Mouse (Mus musculus) skeletal muscle tissue, adult 2 months (tissue): ENCODE measurements around the gene Tex101.
"Not testable (repeated sequence)": the region's sequence is repeated elsewhere in the genome, so short reads cannot be mapped to it uniquely, and the experiment has no call there.

Experiments used
- DNase-seq: peaks from one replicate; pipeline ENCODE4 v3.0.0-alpha.2; 2012; ENCODE audit warnings: low read depth, low spot score

Tex101 gene

DNA sequence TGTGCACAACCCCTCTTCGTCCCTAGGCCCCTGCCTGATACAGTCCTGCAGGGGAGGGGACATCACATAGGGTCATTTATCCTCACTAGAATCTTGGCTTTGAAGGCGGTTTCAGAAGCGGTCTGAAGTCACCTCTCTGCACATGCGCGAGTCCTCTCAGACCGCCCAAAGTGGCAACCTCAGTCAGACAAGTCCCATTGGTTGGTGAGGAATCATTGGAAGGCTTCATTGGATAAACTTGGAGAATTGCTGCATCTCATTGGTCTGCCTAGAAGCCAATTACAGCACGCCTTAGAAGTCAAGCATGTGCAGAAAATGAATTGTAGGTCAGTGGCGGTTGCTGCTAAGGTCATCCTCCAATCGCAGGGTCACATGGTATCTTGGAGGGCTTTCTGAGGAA is at the start of gene Tex101:
Gene Tex101 (minus strand): TSS at position 101 of the 400 bp plus-strand sequence.
- no peak for DNase-seq

DNA sequence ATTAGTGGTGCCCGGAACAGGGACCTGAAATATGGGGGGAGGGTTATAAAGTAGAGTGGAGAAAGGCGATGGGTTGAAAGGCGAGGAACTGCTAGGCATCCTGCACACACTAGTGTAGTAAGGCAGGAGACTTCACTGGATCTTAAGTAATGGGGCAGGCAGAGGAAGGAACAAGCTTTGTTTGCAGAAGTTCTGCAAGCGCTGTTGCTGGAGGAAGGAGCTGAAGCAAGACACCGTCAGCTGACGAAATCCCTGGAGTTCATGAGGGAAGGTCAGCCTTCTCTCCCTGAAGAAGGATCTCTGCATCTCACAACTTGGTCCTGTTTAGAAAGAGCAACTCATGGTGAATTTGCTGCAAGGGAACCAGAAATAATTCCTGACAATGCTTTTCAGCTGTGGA is 38.6 kb upstream of the Tex101 start:
- no peak for DNase-seq

DNA sequence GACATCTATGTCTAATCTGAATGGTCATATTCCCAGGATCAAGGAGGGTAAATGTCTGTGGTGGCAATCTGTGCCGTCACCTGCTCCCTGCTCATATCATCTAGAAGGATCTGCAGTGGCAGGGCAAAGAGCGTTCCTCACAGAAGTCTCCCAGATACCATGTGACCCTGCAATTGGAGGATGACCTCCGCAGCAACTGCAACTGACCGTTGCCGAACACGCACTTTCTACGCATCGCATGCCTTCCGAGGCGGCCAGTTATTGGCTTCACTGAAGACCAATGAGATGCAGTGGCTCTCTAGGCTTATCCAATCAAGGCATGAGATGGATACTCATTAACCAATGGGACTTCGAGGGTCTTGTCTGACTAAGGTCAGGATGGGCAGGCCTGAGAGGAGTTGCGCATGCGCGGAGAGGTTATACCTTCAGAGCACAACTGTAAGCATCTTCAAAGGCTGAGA is 32.4 kb upstream of the Tex101 start, which contains the start of gene BC049730:
Gene BC049730 (plus strand): TSS at position 411 of the 461 bp plus-strand sequence.
- DNase-seq = no peak

DNA sequence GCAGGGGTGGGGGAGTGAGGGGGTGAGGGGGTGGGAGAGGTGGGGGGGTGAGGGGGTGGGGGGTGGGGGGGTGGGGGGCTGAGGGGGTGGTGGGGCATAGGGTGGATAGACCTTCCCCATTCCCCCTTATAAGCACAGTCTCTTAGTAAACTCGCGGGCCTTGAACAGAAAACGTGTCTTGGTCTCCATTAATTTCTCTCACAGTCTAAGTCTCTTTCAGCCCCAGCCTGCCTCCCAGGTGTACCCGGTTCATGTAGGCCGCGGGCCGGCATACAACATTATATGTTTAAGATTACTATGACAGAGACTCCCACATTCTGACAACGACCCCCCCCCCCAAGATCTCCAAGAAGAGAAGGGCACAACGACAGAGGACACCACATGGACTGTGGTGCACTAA is 26.4 kb upstream of the Tex101 start:
- not testable (repeated sequence) for DNase-seq

DNA sequence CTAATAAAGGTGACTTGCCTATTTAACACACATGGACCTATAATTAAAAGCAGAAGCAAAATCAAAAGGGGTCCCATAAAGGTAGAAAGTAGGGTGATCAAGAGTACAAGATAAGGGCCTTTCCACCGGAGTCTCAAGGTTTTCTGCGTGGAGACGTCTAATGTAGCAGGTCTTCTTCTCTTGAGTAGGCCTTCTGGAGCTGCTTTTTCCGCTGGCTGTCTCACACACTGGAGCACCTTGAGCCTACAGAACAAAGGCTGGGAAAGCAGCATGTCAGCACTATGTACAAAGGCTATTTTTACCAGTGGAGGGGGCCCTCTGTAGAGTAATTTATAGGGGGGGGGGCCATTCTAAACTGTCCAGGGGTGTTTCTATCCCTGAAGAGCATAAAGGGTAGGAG is 21.4 kb upstream of the Tex101 start:
- not testable (repeated sequence) for DNase-seq

DNA sequence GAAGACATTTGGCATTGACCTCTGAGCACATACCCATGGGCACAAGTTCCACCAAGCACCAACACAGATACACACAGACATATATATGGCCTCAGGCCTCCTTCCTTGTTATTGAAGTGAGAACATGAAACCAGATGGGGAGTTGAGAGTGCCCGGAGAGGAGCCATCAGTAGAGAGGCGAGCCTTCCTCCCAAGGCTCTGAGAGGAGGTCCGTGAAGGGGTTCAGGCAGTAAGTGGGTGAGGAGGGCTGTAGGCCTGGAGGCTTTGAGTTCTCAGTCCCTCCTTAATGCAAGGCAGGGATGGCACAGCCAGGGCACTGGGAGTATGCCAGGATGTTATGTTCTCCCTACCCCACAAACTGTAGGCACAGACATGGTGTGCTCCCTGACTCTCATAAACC is 16.2 kb upstream of the Tex101 start:
- not testable (repeated sequence) for DNase-seq

DNA sequence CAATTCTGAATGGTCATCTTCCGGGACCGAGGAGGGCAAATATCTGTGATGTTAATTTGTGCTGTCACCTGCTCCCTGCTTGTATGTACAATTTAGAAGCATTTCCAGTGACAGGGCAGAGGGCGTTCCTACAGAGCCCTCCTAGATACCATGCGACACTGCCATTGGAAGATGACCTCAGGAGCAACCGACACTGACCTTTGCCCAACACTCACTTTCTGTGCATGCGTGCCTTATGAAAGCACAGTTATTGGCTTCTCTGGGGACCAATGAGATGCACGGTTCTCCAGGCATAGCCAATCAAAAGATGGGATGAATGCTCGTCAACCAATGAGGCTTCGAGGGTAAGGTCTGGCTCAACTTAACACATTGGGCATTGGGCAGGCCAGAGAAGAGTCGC is 11.0 kb upstream of the Tex101 start:
- DNase-seq = not testable (repeated sequence)

DNA sequence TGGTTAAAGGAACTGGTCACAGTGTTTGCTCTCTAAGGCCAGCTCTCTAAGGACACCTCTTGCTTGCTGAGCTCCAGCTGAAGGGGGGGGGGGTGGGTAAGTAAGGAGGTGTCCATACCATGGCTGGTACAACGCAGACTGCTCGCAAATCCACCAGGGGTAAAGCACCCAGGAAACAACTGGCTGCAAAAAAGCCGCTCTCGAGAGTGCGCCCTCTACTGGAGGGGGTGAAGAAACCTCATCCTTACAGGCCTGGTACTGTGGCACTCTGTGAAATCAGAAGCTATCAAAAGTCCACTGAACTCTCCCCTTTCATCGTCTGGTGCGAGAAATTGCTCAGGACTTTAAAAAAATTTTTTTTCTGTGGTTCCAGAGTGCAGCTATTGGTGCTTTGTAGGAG is 7.6 kb upstream of the Tex101 start:
- not testable (repeated sequence) for DNase-seq

DNA sequence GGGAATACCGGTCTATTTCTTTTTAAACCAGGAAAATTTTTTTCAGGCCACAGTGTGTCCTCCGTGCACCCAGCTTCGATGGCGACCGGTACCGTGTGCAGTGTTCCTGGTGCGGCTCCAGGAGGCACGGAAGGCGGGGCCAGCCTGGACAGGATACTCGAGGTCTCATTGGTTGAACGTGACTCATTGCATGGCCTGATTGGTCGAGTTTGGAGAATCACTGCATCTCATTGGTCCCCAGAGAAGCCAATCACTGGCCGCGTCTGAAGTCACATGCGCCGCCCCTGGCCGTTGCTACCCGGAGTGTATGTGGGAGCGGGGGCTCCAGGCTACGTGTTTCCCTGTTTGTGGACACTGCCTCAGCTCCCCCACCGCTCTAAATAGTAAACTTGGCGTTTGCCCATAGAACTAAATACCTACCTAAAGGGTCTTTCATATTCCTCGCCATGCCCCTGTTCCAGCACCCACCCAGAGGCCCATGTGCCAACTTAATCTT is 4.5 kb downstream of the Tex101 start:
- DNase-seq = no peak

DNA sequence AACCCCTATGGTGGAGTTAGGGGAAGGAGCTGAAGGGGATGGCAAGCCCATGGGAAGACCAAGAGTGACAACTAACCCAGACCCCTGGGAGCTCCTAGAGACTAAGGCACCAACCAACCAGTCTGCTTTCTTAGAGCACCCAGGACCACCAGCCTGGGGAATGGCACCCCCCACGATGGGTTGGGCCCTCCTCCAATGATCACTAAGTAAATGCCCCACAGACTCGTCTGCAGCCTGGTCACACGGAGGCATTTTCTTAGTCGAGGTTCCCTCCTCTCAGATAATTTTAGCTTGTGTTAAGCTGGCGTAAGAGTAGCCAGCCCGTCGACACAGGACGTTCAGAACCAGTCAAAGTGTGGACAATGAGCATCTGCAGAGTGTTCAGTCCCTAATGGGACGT is 11.5 kb downstream of the Tex101 start:
- no peak for DNase-seq

DNA sequence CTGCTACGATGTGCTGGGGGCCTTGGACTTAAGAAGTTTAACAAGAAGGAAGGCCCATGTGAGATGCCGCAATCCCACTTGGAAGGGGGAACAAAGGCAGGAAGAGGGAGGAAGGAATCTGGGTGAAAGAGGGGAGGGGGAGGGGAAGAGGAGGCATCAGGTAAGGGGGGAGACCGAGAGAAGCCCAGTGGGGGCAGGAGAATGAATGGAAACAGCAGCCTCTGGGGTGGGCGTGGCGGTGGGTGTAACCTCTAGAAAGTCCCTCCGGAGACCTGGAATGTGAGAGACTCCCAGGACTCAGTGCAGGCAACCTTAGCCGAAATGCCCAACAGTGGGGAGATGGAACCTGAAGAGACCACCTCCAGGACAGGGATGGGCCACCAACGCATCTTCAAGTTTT is 12.2 kb downstream of the Tex101 start:
- no peak for DNase-seq

DNA sequence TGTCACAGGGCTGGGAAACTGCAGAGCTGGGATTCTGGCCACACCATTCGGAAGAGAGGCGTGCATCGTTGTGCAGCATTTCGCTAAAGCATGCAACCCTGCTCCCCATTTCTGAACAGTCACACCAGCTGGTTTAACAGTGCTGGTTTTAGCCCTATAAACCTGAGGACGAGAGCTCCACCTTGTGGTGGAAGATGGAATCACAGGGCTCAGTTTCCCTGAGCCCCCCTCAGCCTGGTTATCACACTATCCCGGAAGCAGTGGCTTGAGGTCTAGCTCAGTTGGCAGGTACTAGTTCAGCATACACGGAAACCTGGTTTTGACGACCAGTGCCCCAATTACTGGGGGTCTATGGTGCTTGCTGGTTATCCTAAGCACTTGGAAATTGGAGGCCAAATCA is 13.9 kb downstream of the Tex101 start:
- peak; percentile 32 for DNase-seq

DNA sequence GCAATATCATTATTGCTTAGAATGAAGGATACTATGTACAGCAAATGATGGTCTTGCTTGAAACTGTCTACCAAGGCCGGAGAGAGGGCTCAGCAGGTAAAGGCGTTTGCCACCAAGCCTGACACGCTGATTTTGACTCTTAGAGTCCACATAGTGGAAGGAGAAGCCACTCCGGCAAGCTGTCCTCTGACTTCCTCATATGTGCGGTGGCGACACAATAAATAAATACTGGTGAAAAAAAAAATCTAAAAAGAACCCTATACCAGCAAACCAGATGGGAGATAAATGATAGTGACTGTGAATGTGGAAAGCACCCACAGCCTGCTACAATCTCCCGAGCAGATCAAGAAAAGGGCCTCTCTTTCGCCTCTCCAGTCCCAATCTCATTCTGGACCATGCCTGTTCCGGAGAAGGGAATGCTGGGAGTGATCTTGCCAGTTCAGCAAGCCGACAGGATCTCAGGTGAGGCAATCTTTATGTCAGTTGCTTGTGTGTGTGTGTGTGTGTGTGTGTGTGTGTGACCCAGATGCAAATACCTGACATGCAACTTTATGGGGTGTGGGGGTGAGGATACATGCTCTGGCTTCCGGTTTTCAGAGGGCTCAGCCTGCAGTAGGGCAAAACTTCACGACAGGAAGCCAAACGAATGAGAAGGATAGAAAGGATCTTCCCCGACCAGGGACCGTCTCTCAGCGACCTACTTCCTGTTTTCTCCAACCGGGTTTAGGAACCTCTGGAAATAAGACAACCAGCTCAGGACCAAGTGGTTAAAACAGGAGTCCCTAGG is 15.2 kb downstream of the Tex101 start:
- DNase-seq = no peak

DNA sequence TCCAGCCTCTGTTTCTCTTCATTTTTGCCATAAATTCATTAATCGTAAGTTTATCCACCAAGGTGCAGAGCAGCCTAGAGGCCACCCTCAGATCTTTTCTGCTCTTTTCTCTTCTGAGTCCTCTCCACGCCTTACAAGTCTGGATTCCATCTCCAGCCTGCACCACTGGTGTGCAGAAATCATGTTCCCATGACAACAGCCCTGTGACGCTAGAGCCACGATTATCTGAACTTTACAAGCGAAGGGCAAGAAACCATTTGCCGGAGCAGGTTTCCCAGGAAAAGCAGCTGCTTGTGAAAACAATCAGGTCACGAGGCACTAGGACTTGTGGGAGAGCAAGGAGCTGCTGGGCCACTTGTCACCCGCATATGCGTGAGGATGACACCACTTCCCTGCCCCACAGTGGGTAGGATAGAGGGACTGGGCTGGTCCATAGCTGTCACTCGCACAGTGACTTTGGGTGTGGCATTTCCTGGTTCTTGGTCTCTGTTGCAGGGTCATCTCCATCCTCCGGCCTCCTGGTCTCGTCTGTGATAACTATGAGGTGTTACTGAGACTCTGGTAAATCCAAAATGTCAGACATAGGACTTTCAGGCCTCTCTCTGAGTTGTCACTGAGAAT is 16.6 kb downstream of the Tex101 start:
- no peak for DNase-seq

DNA sequence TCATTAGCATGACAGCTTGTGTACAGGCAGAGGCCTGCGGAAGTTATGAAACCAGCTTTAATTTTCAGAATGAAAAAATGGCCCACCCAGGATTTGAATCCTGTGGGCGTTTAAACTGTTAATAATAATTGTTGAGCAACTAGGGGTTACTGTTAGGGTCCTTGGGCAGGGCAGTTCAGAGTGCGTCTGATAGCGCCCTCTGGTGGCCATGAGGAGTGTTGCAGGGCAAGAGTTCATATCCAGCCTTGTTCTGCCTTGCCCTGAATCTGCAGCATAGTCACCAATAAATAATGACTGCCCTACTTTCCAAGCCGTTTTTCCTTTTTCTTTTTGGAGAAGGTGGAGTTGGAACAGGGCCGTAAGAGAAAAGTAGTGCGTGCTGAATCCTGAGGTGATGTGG is 22.8 kb downstream of the Tex101 start:
- DNase-seq = peak; percentile 35

DNA sequence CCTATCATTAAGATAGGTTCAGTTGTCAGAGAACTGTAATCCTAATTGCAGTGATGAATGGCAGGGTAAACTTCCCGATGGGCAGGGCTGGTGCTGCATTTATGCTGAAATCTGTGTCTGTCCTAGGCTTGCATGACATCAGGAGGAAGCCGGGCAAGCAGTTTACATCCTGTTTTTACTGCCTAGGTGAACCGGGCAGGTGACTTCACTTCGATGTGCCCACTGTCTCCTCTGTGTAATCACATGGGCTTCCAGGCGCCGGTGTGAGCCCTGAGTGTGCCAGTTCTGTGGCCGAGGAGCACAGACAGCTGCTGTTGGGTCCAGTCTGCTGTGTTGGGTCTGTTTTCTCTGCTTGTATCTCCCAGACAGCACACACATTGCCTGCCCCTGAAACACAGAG is 30.0 kb downstream of the Tex101 start:
- no peak for DNase-seq

DNA sequence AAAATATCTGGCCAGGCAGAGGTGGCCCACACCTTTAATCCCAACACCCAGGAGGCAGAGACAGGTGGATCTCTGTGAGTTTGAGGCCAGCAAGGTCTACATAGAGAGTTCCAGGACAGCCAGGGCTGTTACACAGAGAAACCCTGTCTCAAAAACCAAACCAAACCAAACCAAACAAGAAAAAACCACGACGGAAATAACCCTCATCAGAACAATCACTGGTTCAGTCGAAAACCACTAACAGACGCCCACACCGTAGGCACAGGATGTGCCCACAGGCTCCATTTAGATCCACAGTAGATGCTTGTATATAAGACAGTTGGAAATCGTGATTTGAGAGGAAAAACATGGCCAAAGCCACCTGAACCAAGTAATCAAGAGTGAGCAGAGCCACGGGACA is 31.5 kb downstream of the Tex101 start:
- no peak for DNase-seq

DNA sequence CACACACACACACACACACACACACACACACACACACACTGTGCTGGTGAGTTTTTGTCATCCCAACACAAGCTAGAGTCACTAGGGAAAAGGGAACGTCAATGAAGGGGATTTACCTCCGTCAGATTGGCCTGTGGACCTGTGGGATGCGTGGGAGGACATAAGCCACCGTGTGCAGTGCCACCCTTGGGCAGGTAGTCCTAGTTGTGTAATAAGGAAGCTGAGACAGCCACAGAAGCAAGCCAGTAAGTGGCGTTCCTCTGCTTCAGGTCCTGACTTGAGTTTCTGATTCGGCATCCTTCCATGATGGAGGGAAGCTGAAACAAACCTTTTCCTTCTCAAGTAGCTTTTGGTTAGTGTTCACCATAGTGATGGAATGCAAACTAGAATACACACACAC is 32.0 kb downstream of the Tex101 start:
- no peak for DNase-seq

DNA sequence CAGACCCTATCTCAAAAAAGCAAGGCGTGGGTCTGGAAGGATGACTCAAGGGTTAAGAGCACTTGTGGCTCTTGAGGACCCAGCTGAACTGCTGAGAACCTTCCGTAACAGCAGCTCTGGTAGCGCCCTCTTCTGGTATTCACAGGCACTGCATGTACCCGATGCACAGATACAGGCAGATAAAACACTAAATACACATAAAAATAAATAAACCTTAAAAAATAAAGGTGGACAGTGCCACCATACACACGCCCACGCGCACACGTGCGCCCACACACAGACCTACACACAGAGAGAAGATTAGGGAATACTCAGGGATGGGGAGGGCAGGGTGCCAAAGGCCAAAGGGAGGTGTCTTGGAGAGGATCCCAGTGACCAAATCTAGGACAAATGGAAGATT is 34.0 kb downstream of the Tex101 start:
- peak; percentile 34 for DNase-seq

DNA sequence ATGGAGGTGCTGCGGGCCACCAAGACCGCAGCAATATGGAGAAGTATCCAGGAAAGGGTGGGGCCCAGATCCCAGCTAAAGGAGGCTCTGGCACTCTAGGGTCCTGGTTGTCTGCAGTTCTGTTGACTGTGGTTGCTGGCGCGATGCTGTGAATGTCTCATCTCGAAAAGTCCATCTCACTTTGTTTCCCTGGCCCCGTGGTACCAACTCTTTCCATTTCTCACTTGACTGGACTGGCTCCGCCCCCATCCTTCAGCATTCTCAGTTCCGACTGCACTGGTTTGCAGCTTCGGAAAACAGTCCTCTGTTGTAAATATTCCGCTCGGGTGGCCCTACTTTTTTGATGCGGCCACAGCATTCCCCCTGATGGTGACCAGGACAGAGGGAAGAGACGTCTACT is 36.0 kb downstream of the Tex101 start:
- DNase-seq = no peak

DNA sequence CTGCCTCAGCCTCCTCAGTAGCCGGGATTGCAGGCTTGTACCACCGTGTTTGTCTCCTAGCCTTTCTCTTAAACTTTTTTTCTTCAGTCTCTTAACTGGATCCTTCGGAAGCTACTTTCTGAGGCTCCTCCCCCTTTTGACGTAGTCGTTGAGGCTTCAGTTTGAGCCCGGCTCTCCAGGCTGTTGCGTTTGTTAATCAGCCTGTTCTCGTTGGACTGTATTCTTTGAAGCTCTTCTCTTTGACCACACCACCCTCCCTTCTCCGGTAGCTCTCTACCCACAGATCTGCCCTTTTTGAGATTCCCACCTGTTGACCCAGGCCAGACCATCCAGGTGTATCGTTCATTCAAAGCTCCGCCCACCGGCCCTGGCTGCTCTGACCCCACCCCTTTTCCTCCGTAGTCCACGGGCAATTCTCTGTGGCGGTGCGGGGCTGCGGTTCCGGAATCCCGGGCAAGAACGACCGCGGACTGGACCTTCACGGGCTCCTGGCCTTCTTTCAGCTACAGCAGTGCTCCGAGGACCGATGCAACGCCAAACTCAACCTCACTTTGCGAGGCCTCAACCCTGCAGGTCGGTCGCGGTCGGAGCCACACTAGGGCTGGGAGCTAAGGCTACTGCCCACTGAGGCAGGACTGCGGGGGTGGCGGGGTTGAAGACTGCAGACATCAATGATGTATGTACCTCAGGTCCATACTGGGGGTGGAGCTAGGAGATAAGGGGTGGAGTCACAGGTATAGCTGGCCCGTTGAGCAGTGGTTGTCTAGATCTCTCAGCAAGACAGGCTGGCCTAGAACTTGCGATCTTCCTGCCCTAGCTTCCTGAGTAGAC is 38.2 kb downstream of the Tex101 start:
- DNase-seq = no peak

DNA sequence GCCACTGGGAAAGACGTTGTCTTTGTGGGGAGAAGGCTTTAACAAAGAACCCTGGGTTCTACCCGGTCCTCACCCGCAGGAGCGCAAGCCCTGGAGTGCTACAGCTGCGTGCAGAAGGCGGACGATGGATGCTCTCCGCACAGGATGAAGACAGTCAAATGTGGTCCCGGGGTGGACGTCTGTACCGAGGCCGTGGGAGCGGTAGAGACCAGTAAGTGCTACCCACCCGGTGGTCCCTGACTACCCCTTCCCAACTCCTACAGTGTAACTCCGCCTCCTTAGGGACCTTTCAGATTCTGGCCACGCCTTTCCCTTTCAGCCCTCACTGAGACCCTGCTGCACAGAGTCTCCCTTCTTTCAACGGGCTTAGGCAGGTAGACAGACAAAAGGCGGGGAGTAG is 39.4 kb downstream of the Tex101 start:
- no peak for DNase-seq
